Mouse (Mus musculus) limb, embryonic 11.5 days (tissue): Measurements from ENCODE around the gene S100a6. TPM values are rescaled to one million over a fixed set of nuclear protein-coding genes. Genes with fewer than 3 reads are reported as not detected.

Experiments
- ATAC-seq: fragments of 200-750 bp; cut with Nextera tagmentation; 2 replicates; pipeline ENCODE4 v1.8.0; 2017; ENCODE audit warnings: low read depth; ENCODE audit not compliant: insufficient number of reproducible peaks, low FRiP score, low TSS enrichment
- DNase-seq: peaks from one replicate; pipeline ENCODE4 v3.0.0-alpha.2; 2015; ENCODE audit warnings: low spot score
- H3K27ac ChIP-seq: fragments of 300-500 bp; sonication (generic); replicated peaks from 2 replicates; pipeline ENCODE4 v1.5.1; 2014; ENCODE audit warnings: low read depth, mild to moderate bottlenecking, low read length
- H3K27me3 ChIP-seq: fragments of 300-500 bp; sonication (generic); 2 replicates; pipeline ENCODE4 v1.6.1; 2014; ENCODE audit warnings: mild to moderate bottlenecking, low read length, mixed read lengths; ENCODE audit not compliant: control insufficient read depth, insufficient read depth
- H3K36me3 ChIP-seq: fragments of 300-500 bp; sonication (generic); 2 replicates; pipeline ENCODE4 v1.6.1; 2014; ENCODE audit warnings: mild to moderate bottlenecking, low read length, moderate library complexity, mixed read lengths; ENCODE audit not compliant: control insufficient read depth, insufficient read depth
- H3K4me1 ChIP-seq: fragments of 300-500 bp; sonication (generic); 2 replicates; pipeline ENCODE4 v1.6.1; 2014; ENCODE audit warnings: low read length, mixed read lengths; ENCODE audit not compliant: control insufficient read depth, insufficient read depth
- H3K4me2 ChIP-seq: fragments of 300-500 bp; sonication (generic); 2 replicates; pipeline ENCODE4 v1.6.1; 2014; ENCODE audit warnings: low read depth, mild to moderate bottlenecking, moderate library complexity; ENCODE audit not compliant: severe bottlenecking
- H3K4me3 ChIP-seq: fragments of 300-500 bp; sonication (generic); 2 replicates; pipeline ENCODE4 v1.5.1; 2014; ENCODE audit warnings: low read depth, low read length
- H3K9ac ChIP-seq: fragments of 300-500 bp; sonication (generic); 2 replicates; pipeline ENCODE4 v1.6.1; 2014; ENCODE audit warnings: mild to moderate bottlenecking, low read length
- H3K9me3 ChIP-seq: fragments of 300-500 bp; sonication (generic); 2 replicates; pipeline ENCODE4 v1.6.1; 2016; ENCODE audit warnings: low read length; ENCODE audit not compliant: control insufficient read depth
- WGBS: fragments of 180-500 bp; shearing (Covaris S2); extraction: QIAGEN DNeasy Blood & Tissue Kit; methylation state at CpG from one replicate; pipeline ENCODE4 v1.1.7; 2014; 5-methylcytosine and 5-hydroxymethylcytosine counted together
- polyA plus RNA-seq: library from polyadenylated mRNA; unstranded; fragments of >200 nt; fragmentation: Nextera tagmentation; extraction: Ambion mirVana; gene quantifications from 2 replicates; pipeline ENCODE4 v1.2.1, GENCODE M21; 2014

Gene S100a6
- polyA plus RNA-seq, 1 experiment from 2014 or later, result 17.5 TPM

DNA sequence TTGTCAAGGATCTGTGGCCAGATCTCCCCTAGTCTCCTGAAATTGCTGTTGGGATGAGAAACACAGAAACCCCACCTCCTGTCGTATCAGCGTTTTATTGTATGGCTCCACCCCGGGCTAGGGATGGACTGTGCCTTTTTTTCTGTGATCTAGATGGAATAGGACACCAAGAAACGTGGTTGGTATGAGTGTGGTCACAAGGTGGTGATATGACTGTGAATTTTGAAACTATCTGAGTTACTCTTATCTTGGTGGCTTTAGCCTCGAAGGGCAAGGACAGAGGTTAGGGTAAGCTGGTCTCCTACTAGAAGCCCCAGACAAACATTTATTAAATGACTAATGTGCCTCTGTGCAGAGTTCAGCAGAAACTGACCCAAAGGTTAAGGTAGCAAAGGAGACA, 17.1 kb upstream of the S100a6 start:
- Histone ChIP-seq H3K4me3 (no peak overlapping the region), H3K4me1 (no peaks in the 10 kb centered on the region), H3K9me3 (no peaks in the 10 kb centered on the region; the same call in 1 of the 2 replicates), H3K27me3 (no peaks in the 10 kb centered on the region), H3K9ac (no peak overlapping the region), H3K27ac (no peak overlapping the region), H3K36me3 (no peaks in the 10 kb centered on the region), H3K4me2 (no peak overlapping the region)
- no peak for DNase-seq
- 74% methylated on average over 5 of the region's 5 CpGs for WGBS
- ATAC-seq, result no peak

DNA sequence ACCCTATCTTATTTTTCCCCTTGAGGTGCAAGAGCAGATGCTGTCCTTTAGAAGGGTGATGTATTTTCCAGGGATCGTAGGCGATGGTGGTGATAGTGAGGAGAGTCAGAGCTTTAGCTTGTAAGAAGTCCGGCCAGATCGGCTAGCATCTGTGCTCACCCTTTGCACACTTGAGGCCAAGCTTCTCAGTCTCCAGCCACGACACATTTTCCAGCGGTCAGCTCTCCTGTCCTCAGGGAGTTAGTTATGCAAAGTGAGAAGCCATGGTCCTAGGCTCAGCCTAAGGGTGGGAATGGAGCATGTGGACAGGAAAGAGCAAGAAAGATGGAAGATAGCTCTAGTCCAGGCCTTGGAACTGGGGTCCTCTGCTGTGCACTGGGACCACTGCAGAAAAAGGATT, 15.9 kb upstream of the S100a6 start:
- Histone ChIP-seq H3K9me3 (no peaks in the 10 kb centered on the region; the same call in 1 of the 2 replicates), H3K36me3 (no peaks in the 10 kb centered on the region), H3K27me3 (no peaks in the 10 kb centered on the region), H3K9ac (no peak overlapping the region), H3K4me3 (no peak overlapping the region), H3K27ac (no peak overlapping the region), H3K4me2 (no peak overlapping the region), H3K4me1 (no peaks in the 10 kb centered on the region)
- DNase-seq (no peak), ATAC-seq (no peak)
- 88% methylated on average over 6 of the region's 6 CpGs for WGBS

DNA sequence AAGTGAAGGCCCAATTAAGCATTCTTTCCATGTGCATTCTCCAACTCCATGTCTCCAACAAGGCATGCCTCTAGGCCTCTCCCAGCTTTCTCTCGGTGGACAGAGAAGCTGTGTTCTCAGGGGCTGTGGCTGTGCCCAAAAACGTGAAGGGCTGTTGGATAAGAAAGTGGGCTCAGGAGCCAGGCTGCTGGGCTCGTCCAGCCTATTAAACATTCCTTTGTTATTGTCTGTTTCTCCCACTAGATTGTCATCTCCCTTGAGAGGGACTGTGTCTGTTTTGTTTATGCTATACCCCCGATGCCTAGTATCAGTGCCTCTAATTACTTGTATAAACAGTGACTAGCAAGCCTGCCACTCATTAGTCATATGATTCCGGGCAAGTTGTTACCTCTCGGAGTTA, 14.9 kb upstream of the S100a6 start:
- DNase-seq (no peak), ATAC-seq (no peak)
- H3K4me2 ChIP-seq, result no peak overlapping the region
- no peaks in the 10 kb centered on the region for H3K36me3 ChIP-seq
- no peak overlapping the region for H3K9ac ChIP-seq
- H3K27me3 ChIP-seq, result no peaks in the 10 kb centered on the region
- WGBS, result 44% methylated on average over 6 of the region's 6 CpGs
- H3K27ac ChIP-seq, result no peak overlapping the region
- H3K4me3 ChIP-seq, result no peak overlapping the region
- no peaks in the 10 kb centered on the region; the same call in 1 of the 2 replicates for H3K9me3 ChIP-seq
- H3K4me1 ChIP-seq, result no peaks in the 10 kb centered on the region

DNA sequence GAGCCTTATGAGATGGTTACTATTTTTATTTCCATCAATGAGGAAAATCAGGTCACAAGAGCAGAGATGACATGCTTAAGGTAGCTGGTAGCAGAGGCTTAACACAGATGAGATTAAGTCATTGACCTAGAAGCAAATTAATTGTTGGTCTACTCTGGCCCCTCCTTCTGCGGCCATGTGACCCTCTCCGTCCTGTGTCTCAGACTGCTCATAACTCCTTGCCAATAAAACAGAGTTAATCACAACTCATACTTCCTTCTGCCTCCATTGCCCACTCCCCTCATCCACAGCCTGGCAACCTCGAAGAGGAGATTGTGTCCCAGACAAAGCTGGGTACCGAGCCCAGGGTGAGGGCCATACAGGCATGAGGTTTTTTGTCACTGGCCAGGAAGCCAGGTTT, 14.5 kb upstream of the S100a6 start:
- DNase-seq (no peak), ATAC-seq (no peak)
- H3K27ac ChIP-seq, result no peak overlapping the region
- no peak overlapping the region for H3K9ac ChIP-seq
- H3K27me3 ChIP-seq, result no peaks in the 10 kb centered on the region
- 78% methylated on average over 4 of the region's 4 CpGs for WGBS
- no peak overlapping the region for H3K4me2 ChIP-seq
- no peaks in the 10 kb centered on the region for H3K36me3 ChIP-seq
- H3K4me1 ChIP-seq, result no peaks in the 10 kb centered on the region
- no peaks in the 10 kb centered on the region; the same call in 1 of the 2 replicates for H3K9me3 ChIP-seq
- no peak overlapping the region for H3K4me3 ChIP-seq

DNA sequence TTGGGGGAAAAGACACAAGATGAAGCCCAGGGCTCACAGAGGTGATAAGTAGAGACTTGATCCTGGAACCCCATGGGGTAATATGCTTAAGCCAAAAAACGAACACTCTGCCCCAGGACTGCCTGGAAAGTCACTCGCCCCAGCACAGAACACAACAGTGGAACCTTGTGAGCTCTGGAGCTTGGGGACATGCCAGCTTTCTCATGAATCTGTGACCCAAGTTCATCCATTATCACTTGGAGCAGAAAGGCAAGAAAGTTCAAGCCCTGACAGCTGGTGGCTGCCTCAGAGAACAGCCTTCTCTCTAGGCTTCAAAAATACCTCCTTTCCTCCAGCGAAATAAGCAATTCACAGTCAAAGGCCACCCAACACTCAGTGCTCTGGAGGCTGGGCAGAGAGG, 13.3 kb upstream of the S100a6 start:
- Histone ChIP-seq H3K9me3 (no peaks in the 10 kb centered on the region), H3K4me2 (no peak overlapping the region), H3K4me3 (no peak overlapping the region), H3K36me3 (no peaks in the 10 kb centered on the region), H3K27ac (no peak overlapping the region), H3K9ac (no peak overlapping the region), H3K4me1 (0 out of 2 replicates have a peak, but pooled peaks cover 2% of the 10 kb centered on the region), H3K27me3 (no peaks in the 10 kb centered on the region)
- DNase-seq, result no peak
- 75% methylated on average over 3 of the region's 3 CpGs for WGBS
- no peak for ATAC-seq

DNA sequence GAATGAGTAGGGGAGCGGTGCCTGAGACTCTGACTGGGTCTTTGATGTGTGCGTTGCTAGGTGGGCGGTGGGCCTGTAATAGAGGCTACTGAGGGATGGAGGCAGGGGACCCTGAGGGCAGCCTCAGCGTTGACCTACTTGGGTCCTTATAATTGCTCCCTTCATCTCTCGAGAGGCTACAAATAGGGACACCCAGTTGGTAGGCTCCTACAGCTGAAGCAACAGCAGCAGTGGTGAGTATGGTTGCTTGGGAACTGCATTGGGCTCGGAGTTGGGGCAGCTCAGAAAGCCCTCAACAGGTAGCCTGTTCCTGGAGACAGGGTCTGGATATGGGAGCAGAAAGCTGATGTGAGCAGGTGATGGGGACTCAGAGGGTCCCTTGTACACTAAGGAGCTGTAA, 12.6 kb upstream of the S100a6 start:
- 61% methylated on average over 6 of the region's 6 CpGs for WGBS
- Histone ChIP-seq H3K4me3 (no peak overlapping the region), H3K4me2 (no peak overlapping the region), H3K4me1 (0 out of 2 replicates have a peak, but pooled peaks cover 2% of the 10 kb centered on the region), H3K27me3 (no peaks in the 10 kb centered on the region), H3K27ac (no peak overlapping the region), H3K9ac (no peak overlapping the region), H3K9me3 (no peaks in the 10 kb centered on the region), H3K36me3 (no peaks in the 10 kb centered on the region)
- no peak for ATAC-seq
- DNase-seq, result no peak

DNA sequence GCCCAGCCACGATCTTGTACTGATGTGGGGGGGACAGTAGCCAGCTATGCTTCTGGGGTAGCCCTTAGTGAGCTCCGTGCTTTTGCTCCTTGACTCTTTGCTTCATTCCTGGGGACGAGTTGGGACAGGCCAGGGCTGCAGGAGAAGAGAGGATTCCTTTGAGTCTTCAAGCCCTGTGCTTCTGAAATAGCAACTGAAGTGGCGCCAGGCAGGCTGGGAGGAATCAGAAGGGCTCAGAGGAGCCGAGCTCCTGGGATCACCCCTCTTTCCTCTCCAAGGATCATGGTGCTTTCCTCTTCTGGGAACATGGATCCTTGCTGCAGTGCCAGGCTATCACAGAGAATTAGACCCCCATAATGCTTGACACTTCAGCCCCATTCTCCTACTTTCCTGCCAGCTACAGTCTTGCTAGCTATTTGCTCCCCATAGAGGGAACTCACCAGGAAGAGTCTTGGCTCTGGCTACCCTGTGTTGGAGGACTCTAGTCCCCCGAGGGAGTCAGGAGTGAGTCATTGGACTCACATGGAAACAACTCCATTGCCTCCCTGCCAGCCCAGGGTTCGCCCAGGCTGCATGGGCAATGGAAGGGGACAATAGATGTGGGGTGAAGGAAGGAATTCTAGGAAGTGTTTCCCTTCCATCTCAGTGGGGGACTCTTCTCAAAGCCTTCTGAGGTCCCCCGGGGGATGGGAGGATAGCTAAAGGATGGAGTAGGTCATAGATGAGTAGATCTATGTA, 12.1 kb upstream of the S100a6 start:
- Histone ChIP-seq H3K27me3 (no peaks in the 10 kb centered on the region), H3K4me3 (no peak overlapping the region), H3K4me1 (peaks cover 2% of the 10 kb centered on the region; the same call in 1 of the 2 replicates), H3K9me3 (no peaks in the 10 kb centered on the region), H3K9ac (no peak overlapping the region), H3K4me2 (no peak overlapping the region), H3K27ac (no peak overlapping the region), H3K36me3 (no peaks in the 10 kb centered on the region)
- 82% methylated on average over 8 of the region's 8 CpGs for WGBS
- ATAC-seq (no peak), DNase-seq (no peak)

DNA sequence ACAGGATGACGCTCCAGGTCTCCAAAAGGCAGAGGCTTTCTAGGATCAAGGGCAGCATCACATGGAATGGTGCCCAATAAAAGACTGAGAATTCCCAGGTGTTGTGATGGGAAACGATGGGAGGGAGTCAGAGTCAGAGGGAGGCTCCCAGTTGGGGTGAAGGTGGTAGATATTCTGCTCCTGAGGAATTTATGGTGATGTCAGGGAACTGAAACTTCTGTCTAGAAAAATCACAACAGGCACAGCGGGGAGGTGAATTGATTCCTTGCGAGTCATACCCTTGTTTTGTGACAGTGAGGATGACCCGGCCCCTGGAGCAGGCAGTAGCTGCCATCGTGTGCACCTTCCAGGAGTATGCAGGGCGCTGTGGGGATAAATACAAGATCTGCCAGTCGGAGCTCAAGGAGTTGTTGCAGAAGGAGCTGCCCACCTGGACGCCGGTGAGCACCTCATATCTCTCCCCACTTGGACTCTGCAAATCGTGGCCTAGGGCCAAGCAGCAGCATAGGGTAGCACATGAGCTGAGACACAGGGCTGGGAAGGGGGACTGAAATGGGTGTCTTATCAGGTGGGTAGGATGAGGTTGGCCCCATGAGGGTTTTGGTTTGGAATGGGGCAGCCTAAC, 11.1 kb upstream of the S100a6 start, which contains the start of gene Gm42674:
Gm42674 (plus strand) TSS at position 419 of the 625 bp plus-strand sequence.
- Histone ChIP-seq H3K4me1 (peaks cover 2% of the 10 kb centered on the region; the same call in 1 of the 2 replicates), H3K9me3 (no peaks in the 10 kb centered on the region), H3K4me3 (no peak within 1 kb of the TSS), H3K27me3 (no peaks in the 10 kb centered on the region), H3K4me2 (no peak within 1 kb of the TSS), H3K36me3 (no peaks in the 10 kb centered on the region), H3K27ac (no peak within 1 kb of the TSS), H3K9ac (no peak within 1 kb of the TSS)
- ATAC-seq (no peak), DNase-seq (no peak)
- 80% methylated on average over 11 of the region's 11 CpGs for WGBS
